ENCODE assay signal across 16 mouse cellular contexts in genomic region chr12:70070888-70071287, GRCm38 (mm10). TPM values are rescaled to one million over a fixed set of nuclear protein-coding genes. Genes with fewer than 3 reads are reported as not detected.
DNase-seq lines count a peak whose midpoint lies in the region; ATAC-seq lines count a peak whose summit lies in the region.
"Had no signal": no experiment of that assay in that cellular context is flagged by ENCODE, and none has a peak within 500 bp of the region (broad histone marks: within the 10 kb centered on the region; RNA-seq: fewer than 3 reads in every experiment).

No protein-coding gene starts in this region.

- H3K27ac ChIP-seq in forebrain, embryonic 10.5 days: peak overlapping the region; percentile 71; the same call in 1 of the 2 replicates
- H3K27ac ChIP-seq in hindbrain, embryonic 14.5 days: peak overlapping the region; percentile 26; the same call in 1 of the 2 replicates
- no peak overlapping the region for H3K27ac ChIP-seq in neural tube, embryonic 12.5 days
- H3K27ac ChIP-seq: limb, embryonic 12.5 days; stomach, embryonic 15.5 days had no signal

- H3K9me3 ChIP-seq in forebrain, embryonic 10.5 days: no peaks in the 10 kb centered on the region
- H3K9me3 ChIP-seq in hindbrain, embryonic 14.5 days (ENCODE audit: control insufficient read depth, low read length): no peaks in the 10 kb centered on the region
- no peaks in the 10 kb centered on the region for H3K9me3 ChIP-seq in neural tube, embryonic 12.5 days
- H3K9me3 ChIP-seq: limb, embryonic 12.5 days; stomach, embryonic 15.5 days had no signal

- no peak overlapping the region for H3K9ac ChIP-seq in hindbrain, embryonic 14.5 days
- H3K9ac ChIP-seq in neural tube, embryonic 12.5 days: no peak overlapping the region; the same call in 1 of the 2 replicates
- H3K9ac ChIP-seq: limb, embryonic 12.5 days; stomach, embryonic 15.5 days had no signal

- H3K36me3 ChIP-seq in forebrain, embryonic 10.5 days (replicated peaks): peaks cover 3% of the 10 kb centered on the region; the same call in 1 of the 2 replicates
- 0 out of 2 replicates have a peak, but pooled peaks cover 5% of the 10 kb centered on the region for H3K36me3 ChIP-seq in hindbrain, embryonic 14.5 days (replicated peaks; ENCODE audit: control insufficient read depth, insufficient read depth)
- peaks cover 2% of the 10 kb centered on the region; the same call in 1 of the 2 replicates for H3K36me3 ChIP-seq in neural tube, embryonic 12.5 days
- H3K36me3 ChIP-seq: limb, embryonic 12.5 days; stomach, embryonic 15.5 days had no signal

- WGBS in forebrain, embryonic 10.5 days: 72% methylated on average over 7 of the region's 7 CpGs
- WGBS in hindbrain, embryonic 14.5 days: 48% methylated on average over 7 of the region's 7 CpGs
- WGBS in neural tube, embryonic 12.5 days: 38% methylated on average over 7 of the region's 7 CpGs

- H3K4me3 ChIP-seq in forebrain, embryonic 10.5 days: no peak overlapping the region
- H3K4me3 ChIP-seq in hindbrain, embryonic 14.5 days (replicated peaks; ENCODE audit: low read length): no peak overlapping the region
- no peak overlapping the region for H3K4me3 ChIP-seq in neural tube, embryonic 12.5 days
- H3K4me3 ChIP-seq: limb, embryonic 12.5 days; stomach, embryonic 15.5 days had no signal

- peaks cover 44% of the 10 kb centered on the region for H3K4me1 ChIP-seq in forebrain, embryonic 10.5 days
- H3K4me1 ChIP-seq in hindbrain, embryonic 14.5 days (replicated peaks; ENCODE audit: control insufficient read depth, insufficient read depth, low read length): peaks cover 33% of the 10 kb centered on the region
- H3K4me1 ChIP-seq in neural tube, embryonic 12.5 days: peaks cover 40% of the 10 kb centered on the region
- H3K4me1 ChIP-seq: stomach, embryonic 15.5 days had no signal

- H3K27me3 ChIP-seq in forebrain, embryonic 10.5 days (ENCODE audit: poor library complexity, severe bottlenecking): peaks cover 24% of the 10 kb centered on the region
- H3K27me3 ChIP-seq in hindbrain, embryonic 14.5 days (ENCODE audit: control insufficient read depth, insufficient read depth, low read length): no peaks in the 10 kb centered on the region
- no peaks in the 10 kb centered on the region for H3K27me3 ChIP-seq in neural tube, embryonic 12.5 days (replicated peaks)
- H3K27me3 ChIP-seq: limb, embryonic 12.5 days; stomach, embryonic 15.5 days had no signal

- ATAC-seq in frontal cortex, adult (ENCODE audit: low TSS enrichment): 0 out of 2 replicates have a peak, but pooled peaks have one; percentile 28
- ATAC-seq in hindbrain, embryonic 14.5 days (ENCODE audit: low FRiP score): no peak
- no peak for ATAC-seq in neural tube, embryonic 12.5 days (ENCODE audit: low FRiP score, low read depth)
- no peak for ATAC-seq in activated CD4-positive, CD25-positive, alpha-beta regulatory T cell, adult 4 months

- H3K4me2 ChIP-seq in hindbrain, embryonic 14.5 days (replicated peaks): no peak overlapping the region
- H3K4me2 ChIP-seq in neural tube, embryonic 12.5 days (replicated peaks): 0 out of 2 replicates have a peak overlapping the region, but pooled peaks have one; percentile 10
- H3K4me2 ChIP-seq: heart, embryonic 11.5 days; limb, embryonic 12.5 days; stomach, embryonic 15.5 days had no signal

- no peak for DNase-seq in frontal cortex, postnatal 10 days (ENCODE audit: low spot score in 2 of 2)
- DNase-seq in forebrain, embryonic 10.5 days (ENCODE audit: extremely low spot score, low spot score): no peak
- DNase-seq in hindbrain, embryonic 14.5 days (ENCODE audit: low spot score): no peak
- DNase-seq in cerebellum, adult 9-11 months: no peak
- DNase-seq in adrenal gland, postnatal 25 days: no peak
- DNase-seq: adrenal gland, postnatal 36 days; cerebellum, adult 11-12 months; gastrocnemius, postnatal 25 days; kidney, postnatal 14 days; lung, adult 18-20 months had no signal

RNA-seq across cellular contexts. Expression of gene Nin, which starts 42.6 kb away (rescaled TPM):
- polyA plus RNA-seq in forebrain, embryonic 10.5 days (2016; fragmentation: Nextera tagmentation; extraction: Ambion mirVana): 8.9 and 9.7 TPM in 2 replicates
- 12.6 and 12.8 TPM in 2 replicates for polyA plus RNA-seq in hindbrain, embryonic 14.5 days (2014; fragmentation: Nextera tagmentation; extraction: Ambion mirVana)
- polyA plus RNA-seq in neural tube, embryonic 12.5 days (2016; fragmentation: Nextera tagmentation; extraction: Ambion mirVana): 18.9 and 19.3 TPM in 2 replicates
- total RNA-seq in adrenal gland, postnatal 25 days (2021): 30.8 and 42.1 TPM in 2 replicates
- polyA plus RNA-seq in activated CD4-positive, CD25-positive, alpha-beta regulatory T cell, adult 4 months (2017; shearing (Covaris generic)): 10 to 100 TPM; 19.2 to 24.3 TPM
